Mouse (Mus musculus): Measurements from ENCODE around the gene Nsa2. TPM values are rescaled to one million over a fixed set of nuclear protein-coding genes. Genes with fewer than 3 reads are reported as not detected.
"Not testable (repeated sequence)": the region's sequence is repeated elsewhere in the genome, so short reads cannot be mapped to it uniquely, and the experiment has no call there.

The Nsa2 gene
- 100 to 1,000 TPM; 104 to 107 TPM for total RNA-seq (2021)
- long read RNA-seq, experiment 1, transcript Nsa2-201 (6 exons, 2,700 nt), result major isoform, 19 of 27 reads
- long read RNA-seq, experiment 1, partial matches to known transcripts, result 5 of 27 reads
- long read RNA-seq, experiment 1, other reads (novel, unspliced or antisense), result 3 of 27 reads
- long read RNA-seq, experiment 2, transcript Nsa2-201 (6 exons, 2,700 nt), result major isoform, 26 of 41 reads
- long read RNA-seq, experiment 2, partial matches to known transcripts, result 4 of 41 reads
- long read RNA-seq, experiment 2, other reads (novel, unspliced or antisense), result 11 of 41 reads

DNA sequence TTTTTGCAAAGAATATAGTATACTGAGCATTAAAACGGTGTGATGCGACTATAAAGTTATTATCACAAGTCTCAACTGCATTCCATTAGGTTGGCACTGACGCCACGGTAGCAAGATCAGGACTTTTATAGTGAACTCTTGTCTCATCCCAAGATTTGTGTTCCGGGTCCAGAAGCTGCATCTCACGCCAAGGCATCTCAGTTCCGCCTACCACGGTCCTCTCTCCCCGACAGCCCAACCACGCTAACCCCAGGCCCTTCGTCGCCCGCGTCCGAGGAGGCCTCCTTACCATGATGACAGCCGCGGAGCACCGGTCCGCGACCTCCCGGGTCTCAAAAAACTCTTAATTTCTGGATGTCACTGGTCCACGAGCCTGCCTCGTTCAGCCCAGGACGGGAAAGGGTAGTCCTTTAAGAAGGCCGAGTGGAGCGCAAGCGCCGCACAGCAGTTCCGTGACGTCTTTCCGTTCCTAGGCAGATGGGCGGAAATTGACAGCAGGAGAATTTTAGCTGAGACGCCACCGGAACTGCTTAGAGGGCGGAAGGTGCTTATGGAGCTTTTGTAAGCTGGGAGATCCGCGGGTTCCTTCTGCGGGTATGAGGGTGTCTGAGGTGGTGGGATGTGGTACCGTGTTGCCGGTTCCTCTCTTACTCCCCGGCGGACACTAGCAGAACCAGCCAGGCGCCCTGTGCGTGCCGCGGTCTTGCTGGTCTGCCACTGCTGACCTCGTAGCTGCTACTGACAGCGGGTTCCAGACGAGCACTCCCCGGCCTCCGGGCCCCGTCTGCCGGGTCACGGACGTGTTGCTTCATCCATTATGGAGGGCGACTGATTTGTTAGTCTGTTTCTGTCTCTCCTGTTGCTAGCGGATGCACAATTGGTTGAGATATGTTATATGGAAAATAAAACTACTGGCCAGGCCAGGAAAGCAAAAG is at the start of gene Nsa2, which contains the start of gene Gfm2:
Gene Nsa2 (minus strand): TSS at position 472 of the 935 bp plus-strand sequence.
Gene Gfm2 (plus strand): TSS at position 472 of the 935 bp plus-strand sequence.
- peak; percentile 56 to 77 for DNase-seq (ENCODE audit: low spot score in 2 of 2)

DNA sequence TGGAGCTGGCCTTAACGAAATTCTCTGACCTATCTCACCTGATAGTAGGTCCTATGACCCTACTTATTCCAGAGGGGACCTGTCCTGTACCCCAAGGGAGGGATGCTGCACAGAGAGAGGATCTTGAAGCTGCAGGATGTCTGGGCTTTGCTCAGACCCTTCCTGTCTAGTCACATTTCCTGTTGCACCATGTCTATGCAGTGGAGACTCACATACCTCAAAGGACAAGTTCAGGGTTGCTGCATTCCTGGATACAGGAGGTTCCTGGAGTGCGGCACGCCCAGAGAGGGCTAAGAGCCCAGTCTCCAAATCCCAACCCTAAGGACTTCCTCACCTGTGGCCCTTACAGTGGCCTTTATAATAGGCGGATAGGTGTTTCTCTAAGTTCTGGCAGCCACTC is 48.6 kb upstream of the Nsa2 start:
- no peak for DNase-seq (ENCODE audit: low spot score in 2 of 2)

DNA sequence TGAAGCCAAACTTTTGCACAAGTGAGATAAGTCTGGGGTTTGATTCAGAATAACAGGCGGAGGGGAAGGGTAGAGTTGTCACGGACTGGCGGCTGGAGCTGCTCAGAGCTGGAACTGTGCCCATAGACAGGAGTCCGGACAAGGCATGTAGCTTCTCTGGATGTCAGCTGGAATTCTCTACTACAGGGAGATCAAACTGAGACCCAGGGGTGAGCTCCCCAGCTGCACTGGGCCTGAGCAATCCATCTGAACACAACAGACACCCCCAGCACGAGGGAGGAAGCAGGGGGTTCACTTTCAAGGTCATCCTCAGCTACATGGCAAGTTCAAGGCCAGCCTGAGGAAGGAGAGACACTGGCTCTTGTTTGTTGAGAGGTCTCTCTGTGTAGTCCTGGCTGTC is 46.9 kb upstream of the Nsa2 start:
- no peak for DNase-seq (ENCODE audit: low spot score in 2 of 2)

DNA sequence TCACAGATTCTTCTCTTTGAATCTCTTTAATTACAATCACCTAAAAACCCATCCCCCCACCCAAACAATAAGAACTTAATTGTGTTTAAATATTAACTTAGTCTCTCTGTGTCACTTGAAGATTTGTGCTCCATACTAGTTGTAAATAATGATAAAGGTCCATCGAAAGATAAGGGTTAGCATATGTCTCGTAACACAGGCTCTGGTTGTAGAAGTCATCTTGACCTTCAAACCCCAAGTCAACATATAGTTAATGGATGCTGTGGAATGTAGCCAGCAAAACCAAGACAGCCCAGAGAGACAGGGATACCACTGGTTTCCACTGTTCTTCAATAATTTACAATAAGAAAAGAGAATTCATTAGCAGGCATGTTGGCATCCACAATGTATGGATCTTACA is 46.4 kb upstream of the Nsa2 start:
- no peak for DNase-seq (ENCODE audit: low spot score in 2 of 2)

DNA sequence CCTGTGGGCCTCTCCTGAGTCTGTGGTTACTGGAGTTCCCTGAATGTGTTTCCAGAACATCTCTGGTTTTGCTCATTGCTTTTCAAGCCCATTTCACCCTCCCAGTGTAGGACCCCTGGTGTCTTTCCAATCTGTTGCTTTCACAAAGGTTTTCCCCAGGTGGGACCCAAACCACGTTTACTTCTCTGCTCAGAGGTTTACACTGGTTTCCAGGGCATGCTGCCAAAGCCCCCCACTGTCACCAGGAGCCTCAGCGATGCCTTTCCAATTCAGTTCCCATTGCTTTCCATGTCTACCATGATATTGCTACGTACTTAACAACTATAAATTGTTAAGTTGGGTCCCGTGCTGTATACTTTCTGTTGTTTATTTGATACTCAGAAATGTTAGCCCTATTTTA is 45.1 kb upstream of the Nsa2 start:
- no peak for DNase-seq (ENCODE audit: low spot score in 2 of 2)

DNA sequence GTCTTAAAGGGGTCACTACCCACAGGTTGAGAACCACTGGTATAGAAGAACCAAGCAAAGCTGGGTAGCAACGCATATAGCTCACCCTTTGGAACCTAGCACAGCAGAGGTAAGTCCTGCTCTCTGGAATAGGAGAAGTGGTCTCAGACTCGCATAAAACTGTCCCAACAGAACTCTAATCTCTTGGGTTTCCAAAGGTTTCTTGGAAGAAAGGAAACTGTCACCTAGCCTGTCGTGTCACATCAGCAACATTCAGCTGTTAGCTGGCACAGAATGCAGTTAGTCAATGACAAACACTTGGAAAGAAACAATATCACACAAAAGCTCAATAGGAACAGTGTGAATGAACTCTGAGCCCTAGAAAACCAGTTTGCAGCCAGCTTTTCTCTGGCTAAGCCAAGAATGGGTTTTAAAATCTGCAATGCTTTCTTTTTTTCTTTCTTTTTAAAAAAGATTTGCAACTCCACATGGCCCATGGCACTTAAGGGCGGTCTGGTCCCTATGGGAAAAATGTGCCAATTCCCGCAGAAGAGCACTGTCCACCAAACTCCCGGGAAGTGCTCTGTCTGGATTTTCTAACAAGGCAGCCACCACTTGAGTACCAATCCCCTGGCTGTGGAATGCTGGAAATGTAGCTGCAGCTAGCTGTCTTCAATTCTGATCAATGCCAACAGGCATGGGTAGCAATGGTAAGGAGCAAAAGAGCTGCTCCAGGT is 42.5 kb upstream of the Nsa2 start:
- no peak for DNase-seq (ENCODE audit: low spot score in 2 of 2)

DNA sequence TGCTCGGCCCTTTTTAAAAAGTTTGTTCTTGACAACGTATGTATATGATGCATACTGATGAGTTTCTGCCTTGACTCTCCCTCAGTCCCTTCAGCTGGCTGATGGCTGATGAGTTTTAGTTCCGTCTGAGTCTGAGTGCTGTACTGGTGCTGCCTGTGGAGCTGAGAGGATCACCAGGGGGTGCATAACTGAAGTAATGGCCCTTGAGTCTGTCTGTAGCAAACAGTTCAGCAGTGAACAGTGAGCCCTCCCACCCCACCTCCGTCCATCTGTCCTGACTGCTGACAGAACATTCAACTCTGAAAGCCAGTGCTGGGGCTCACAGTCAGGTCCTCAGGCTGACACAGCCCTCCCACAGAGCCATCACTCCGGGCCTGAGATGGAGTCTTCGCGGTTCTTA is 41.2 kb upstream of the Nsa2 start:
- DNase-seq (ENCODE audit: low spot score in 2 of 2), result no peak

DNA sequence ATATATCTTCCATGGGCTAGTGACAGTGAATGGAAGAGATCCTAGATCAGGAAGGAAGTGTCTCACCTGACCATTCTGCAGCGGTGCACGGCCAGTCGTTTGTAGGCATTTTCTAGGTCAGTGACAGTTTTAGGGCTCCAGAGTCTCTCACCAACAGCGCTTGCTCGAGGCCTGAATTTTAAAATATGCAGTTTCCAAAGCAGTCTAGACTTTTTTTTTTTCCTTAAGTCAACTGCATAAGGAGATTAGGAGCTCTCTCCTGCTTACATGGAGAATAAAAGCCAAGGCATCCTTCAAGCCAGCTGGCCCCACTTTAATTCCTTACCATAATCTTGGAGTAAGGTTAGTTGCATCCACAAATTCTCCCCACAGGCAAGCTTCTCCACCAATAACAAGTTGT is 39.0 kb upstream of the Nsa2 start:
- DNase-seq (ENCODE audit: low spot score in 2 of 2), result no peak

DNA sequence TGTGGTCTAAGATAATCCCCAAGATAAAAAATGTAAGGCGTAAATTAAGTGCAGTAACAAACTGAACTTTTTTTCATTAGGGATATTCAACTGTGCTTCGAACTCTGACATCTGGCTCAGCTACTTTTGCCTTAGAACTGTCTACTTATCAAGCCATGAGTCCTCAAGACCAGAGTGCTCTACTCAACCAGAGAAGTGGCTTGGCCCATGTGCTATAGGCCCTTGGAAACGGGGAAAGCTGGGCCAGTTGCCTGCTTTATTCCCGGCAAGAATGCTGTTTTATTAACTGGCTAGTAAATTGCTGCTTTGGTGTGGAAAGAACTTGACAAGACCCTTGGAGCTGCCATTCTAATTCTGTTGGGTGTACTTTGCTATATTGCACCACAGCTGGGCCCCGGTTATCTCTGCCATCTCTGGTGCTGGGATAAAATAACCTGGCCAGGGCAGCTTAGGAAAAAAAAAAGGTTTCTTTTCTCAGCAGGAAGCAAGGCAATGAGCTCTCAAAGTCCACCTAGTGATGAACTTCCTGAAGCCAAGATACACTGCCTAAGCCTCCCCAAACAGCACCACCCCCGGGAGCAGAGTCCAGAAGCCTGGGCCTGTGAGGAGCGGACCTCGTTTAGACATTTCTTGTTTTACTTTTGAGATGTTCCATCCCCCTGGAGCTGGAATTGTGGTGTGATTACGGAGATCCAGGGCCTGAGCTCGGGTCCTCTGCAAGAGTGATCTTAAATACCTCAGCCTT is 38.0 kb upstream of the Nsa2 start:
- no peak for DNase-seq (ENCODE audit: low spot score in 2 of 2)

DNA sequence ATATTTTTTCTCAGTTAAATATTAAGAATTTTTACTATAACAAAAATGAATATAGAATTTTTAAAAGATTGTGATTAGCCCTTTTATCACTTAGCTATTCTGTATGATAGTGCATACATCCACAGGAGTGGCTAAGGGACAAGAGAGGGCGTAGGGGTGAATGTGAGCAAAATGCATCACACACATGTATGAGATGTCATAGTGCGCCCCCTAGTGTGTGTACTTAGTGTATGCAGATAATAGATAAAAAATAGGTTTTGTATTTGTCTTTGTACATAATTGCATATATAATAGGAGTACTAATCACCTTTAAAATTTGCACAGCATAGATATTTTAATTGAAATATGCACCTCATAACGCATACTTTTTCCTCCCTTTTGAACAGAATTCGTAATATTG is 8.1 kb upstream of the Nsa2 start:
- DNase-seq (ENCODE audit: low spot score in 2 of 2), result no peak

DNA sequence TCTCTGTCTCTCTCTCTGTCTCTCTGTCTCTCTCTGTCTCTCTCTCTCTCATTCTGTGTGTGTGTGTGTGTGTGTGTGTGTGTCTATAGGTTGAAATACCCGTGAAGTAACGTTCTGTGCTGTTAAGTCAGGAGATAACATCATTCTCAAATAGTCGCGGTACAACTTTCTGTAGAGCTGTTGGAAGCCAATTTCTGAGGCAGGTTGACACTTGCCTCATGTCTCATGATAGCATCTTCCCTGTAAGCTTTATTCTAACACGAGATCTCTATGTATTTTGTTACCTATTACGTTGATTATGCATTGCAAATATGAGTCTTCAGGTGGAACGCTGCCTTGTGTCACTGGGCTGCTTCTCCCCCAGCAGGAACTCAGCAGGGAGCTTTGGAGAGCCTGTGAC is 4.6 kb upstream of the Nsa2 start:
- DNase-seq (ENCODE audit: low spot score in 2 of 2), result no peak

DNA sequence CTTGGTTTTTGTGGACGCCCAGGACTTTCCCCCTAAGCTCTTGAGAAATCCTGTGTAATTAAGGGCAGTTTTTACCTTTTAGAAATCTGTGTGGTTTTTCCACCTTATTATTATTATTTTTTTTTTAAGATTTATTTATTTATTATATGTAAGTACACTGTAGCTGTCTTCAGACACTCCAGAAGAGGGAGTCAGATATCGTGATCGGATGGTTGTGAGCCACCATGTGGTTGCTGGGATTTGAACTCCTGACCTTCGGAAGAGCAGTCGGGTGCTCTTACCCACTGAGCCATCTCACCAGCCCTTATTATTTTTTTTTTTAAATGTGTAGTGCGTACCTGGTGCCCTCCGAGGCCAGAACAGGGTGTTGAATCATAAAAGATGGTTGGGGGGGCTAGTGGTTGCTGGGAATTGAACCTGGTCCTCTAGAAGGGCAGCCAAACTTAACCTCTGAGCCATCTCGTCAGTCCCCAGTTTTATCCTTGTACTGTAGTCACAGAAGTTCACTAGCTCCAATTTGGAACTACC is 731 bp upstream of the Nsa2 start:
- not testable (repeated sequence) for DNase-seq (ENCODE audit: low spot score in 2 of 2)

DNA sequence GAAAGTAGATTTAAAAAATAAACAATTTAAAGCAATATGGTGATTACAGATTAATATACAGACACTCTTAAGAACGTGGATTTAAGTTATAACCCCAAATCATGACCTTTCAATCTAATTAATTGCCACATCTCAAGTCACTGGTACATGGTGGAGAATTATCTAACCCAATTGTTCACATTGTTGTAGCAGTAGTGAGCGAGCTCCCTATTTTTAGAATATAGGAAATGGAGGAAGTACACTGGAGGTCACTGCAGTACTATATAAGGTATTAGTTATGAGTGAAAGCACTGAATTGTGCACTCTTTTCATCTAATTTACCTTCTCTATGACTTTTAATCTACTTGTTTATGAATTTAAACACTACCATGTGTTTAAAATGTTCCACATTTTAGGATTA is 7.3 kb downstream of the Nsa2 start:
- DNase-seq (ENCODE audit: low spot score in 2 of 2), result not testable (repeated sequence)

DNA sequence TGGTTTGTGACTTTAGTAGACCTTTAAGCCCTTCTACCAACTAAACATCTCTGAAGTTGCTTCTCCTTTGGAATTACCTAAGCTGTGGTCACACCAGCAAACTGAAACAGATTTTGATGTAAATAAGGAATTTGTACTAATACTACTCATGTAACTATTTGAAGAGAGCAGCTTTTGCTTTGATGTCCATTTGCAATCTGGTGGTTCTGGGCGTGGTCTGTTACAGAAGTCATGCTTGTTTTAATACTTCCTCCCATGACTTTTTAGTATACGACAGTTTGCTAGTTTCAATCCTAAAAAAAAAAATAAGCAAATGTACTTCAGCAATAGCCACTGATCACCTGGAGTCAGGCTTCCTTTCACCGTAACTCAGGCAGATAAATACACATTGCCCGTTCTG is 8.1 kb downstream of the Nsa2 start:
- DNase-seq (ENCODE audit: low spot score in 2 of 2), result not testable (repeated sequence)

DNA sequence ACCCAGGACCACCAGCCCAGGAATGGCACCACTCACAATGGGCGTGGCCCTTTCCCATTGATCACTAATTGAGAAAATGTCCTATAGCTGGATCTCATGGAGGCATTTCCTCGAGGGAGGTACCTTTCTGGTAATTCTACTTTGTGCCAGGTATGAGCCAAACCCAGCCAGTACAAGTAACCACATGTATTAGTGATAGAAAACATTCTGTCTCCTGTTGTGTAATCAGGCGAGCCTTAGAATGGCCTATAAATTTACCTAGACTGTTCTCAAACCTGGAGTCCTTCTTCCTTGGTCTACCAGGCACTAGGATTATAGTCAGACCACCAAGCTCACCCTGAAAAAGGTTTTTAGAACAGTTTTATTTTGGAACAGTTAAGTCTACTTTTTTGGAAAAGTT is 16.4 kb downstream of the Nsa2 start:
- no peak for DNase-seq (ENCODE audit: low spot score in 2 of 2)

DNA sequence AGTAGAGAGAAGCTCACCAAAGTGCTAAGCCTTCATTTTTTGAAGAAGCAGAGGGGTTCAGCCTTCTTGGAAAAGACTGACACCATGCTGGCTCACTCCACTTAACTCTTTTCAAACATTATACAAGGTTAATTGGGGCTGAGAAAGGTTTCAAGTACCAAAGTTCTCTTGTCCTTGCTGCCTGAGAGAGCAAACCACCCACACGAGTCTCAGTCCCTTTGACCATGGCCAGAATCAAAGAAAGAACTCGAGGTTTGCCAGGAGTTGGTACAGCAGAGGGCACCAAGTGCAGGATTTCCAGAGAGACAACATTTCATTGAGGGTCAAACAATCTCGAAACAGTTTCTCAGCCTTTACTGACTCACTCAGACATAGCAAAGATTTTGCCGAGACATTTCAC is 28.7 kb downstream of the Nsa2 start:
- no peak for DNase-seq (ENCODE audit: low spot score in 2 of 2)

DNA sequence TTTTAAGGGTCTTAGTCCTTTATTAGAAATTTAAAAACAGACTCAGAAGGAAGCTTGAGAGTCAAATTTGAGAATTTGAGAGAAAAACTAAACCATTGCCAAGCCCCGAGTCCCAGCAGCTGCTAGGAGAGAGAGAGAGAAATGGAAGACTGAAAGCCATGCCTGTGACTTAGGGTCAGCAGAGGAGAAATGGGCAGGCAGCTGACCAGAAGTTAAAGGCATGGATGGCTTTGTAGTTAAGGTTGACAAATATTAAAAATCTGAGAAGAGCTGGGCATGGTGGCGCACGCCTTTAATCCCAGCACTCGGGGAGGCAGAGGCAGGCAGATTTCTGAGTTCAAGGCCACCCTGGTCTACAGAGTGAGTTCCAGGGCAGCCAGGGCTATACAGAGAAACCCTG is 30.0 kb downstream of the Nsa2 start:
- DNase-seq (ENCODE audit: low spot score in 2 of 2), result not testable (repeated sequence)

DNA sequence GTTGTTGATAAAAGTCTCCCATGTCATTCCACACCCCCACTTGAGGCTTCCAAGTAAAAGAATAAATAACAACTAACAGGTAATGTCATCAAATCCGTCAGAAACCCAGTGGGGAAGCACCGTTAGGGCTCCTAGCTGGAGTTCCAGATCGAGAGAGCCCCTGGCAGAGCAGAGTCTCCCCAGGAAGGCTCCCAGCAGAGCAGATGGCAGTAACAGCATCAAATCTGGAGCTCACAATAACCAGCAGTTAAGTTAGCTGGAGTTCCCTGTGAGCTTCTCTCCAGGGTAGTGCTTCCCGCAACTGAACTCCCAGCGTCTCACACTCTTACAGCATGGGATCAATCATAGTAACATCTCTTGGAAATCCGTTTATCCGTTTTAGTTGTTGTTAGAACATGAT is 32.7 kb downstream of the Nsa2 start:
- DNase-seq (ENCODE audit: low spot score in 2 of 2), result no peak

DNA sequence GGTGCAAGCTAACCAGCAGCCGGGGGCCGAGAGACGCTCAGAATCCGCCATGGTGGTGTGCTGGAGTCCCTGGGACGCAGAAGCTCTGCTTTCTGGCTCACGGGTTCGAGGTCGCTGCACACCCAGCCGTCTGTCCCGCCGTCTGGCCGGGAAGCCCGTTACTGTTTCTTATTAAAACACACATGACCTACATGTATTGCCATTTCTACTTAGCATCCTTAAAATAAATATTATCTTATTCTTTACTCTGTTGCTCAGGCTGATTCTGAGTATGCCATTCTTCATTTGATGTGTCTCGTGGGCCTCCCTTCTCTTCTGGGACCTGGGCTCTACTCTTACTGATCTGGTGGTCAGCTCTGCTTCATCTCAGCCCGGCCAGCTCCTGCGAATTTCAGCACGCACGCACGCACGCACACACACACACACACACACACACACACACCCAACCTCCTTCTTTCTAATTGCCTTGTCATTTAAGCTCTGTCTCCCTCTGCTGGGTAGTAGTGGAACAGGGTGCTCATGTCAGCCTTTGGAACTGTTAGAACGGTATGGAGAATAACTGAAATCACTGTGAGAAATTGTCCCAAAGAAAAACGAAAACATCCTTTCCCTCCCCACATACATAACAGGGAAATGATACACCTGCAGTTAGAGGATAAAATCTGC is 38.4 kb downstream of the Nsa2 start, which contains the start of gene Gm6169:
Gene Gm6169 (minus strand): TSS at position 51 of the 666 bp plus-strand sequence.
- peak in 1 of 2 experiments; percentile 8 for DNase-seq (ENCODE audit: low spot score in 2 of 2)

DNA sequence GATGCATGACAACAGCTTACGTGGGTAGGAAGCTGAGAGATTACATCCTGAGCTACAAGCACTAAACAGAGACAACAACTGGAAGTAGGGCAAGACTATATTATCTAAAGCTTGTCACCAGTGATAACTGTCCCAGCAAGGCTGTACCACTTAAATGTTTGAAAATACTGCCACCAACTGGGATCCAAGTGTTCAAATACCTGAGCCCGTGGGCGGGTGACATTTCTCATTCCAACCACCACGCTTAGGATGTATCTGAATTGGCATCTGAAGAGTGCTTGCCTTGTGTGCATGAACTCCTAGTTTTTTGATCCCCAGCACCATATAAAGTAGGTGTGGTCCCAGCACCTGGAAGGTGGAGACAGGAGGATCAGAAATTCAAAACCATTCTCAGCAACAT is 42.0 kb downstream of the Nsa2 start:
- no peak for DNase-seq (ENCODE audit: low spot score in 2 of 2)
